Mouse (Mus musculus) erythroid progenitor cell, adult 5-6 weeks (primary cell): ENCODE data around the gene Lpp. TPM values are rescaled to one million over a fixed set of nuclear protein-coding genes. Genes with fewer than 3 reads are reported as not detected.

ENCODE experiments used
- ATAC-seq: replicated peaks from 2 replicates; pipeline ENCODE4 v1.8.0; 2016; ENCODE audit warnings: moderate number of reproducible peaks, mild to moderate bottlenecking, moderate TSS enrichment, inconsistent platforms; ENCODE audit not compliant: poor library complexity, low FRiP score, severe bottlenecking
- total RNA-seq, 2 experiments: library from RNA; stranded (forward) in 1 of 2; stranded (reverse) in 1 of 2; fragments of 150-400 nt in 1 of 2; fragments of 186-747, 209-891 nt in 1 of 2; gene quantifications; 2 replicates each; pipeline versions ENCODE4 v1.2.3 to v1.2.4; 2015 to 2017; ENCODE audit warnings: low replicate concordance in 2 of 2

The Lpp gene
- total RNA-seq, 2 experiments from 2014 or later: 0.76 to 2.1 TPM

GRCm38 (mm10) chr16:24492194-24492940 is 99.1 kb downstream of the Lpp start:
- no peak for ATAC-seq

- no peak for ATAC-seq
These were observed 101.2 kb downstream of the Lpp start for GRCm38 (mm10) chr16:24494531-24494930.

GRCm38 (mm10) chr16:24495461-24495860 is 102.2 kb downstream of the Lpp start:
- ATAC-seq: no peak

- no peak for ATAC-seq
These were observed 103.3 kb downstream of the Lpp start for GRCm38 (mm10) chr16:24496635-24497034.

- no peak for ATAC-seq
These were observed 104.1 kb downstream of the Lpp start for GRCm38 (mm10) chr16:24497413-24497812.

- ATAC-seq: no peak
These were observed 104.9 kb downstream of the Lpp start for GRCm38 (mm10) chr16:24498103-24498659.

GRCm38 (mm10) chr16:24501197-24501596 is 107.9 kb downstream of the Lpp start:
- no peak for ATAC-seq

GRCm38 (mm10) chr16:24501628-24502294 is 108.5 kb downstream of the Lpp start:
- no peak for ATAC-seq

- ATAC-seq: no peak
These were observed 109.1 kb downstream of the Lpp start for GRCm38 (mm10) chr16:24502295-24502823.

- ATAC-seq: no peak
These were observed 111.7 kb downstream of the Lpp start for GRCm38 (mm10) chr16:24504838-24505605.

- no peak for ATAC-seq
These were observed 112.9 kb downstream of the Lpp start for GRCm38 (mm10) chr16:24506237-24506636.

- ATAC-seq: no peak
These were observed 113.4 kb downstream of the Lpp start for GRCm38 (mm10) chr16:24506740-24507139.

- no peak for ATAC-seq
These were observed 114.7 kb downstream of the Lpp start for GRCm38 (mm10) chr16:24507927-24508540.

GRCm38 (mm10) chr16:24509100-24509812 is 115.9 kb downstream of the Lpp start:
- ATAC-seq: no peak

- no peak for ATAC-seq
These were observed 116.5 kb downstream of the Lpp start for GRCm38 (mm10) chr16:24509813-24510166.

- no peak for ATAC-seq
These were observed 119.9 kb downstream of the Lpp start for GRCm38 (mm10) chr16:24513228-24513627.

- no peak for ATAC-seq
These were observed 121.8 kb downstream of the Lpp start for GRCm38 (mm10) chr16:24514802-24515727.

GRCm38 (mm10) chr16:24516993-24517392 is 123.7 kb downstream of the Lpp start:
- no peak for ATAC-seq
